Mouse (Mus musculus): ENCODE data around the gene Tspan33.

Gene Tspan33

GRCm38 (mm10) chr6:29697139-29697538 lies 3.1 kb downstream of the Tspan33 start:
- no peak for DNase-seq (ENCODE audit: inconsistent age in 2 of 2, low spot score in 1 of 2)

GRCm38 (mm10) chr6:29697548-29697947 lies 3.5 kb downstream of the Tspan33 start:
- no peak for DNase-seq (ENCODE audit: inconsistent age in 2 of 2, low spot score in 1 of 2)

- DNase-seq (ENCODE audit: inconsistent age in 2 of 2, low spot score in 1 of 2): no peak
These were observed 5.2 kb downstream of the Tspan33 start for GRCm38 (mm10) chr6:29699085-29699745.

GRCm38 (mm10) chr6:29701051-29701450 lies 7.0 kb downstream of the Tspan33 start:
- no peak for DNase-seq (ENCODE audit: inconsistent age in 2 of 2, low spot score in 1 of 2)

- DNase-seq (ENCODE audit: inconsistent age in 2 of 2, low spot score in 1 of 2): no peak
These were observed 8.1 kb downstream of the Tspan33 start for GRCm38 (mm10) chr6:29702126-29702525.

- no peak for DNase-seq (ENCODE audit: inconsistent age in 2 of 2, low spot score in 1 of 2)
These were observed 10.1 kb downstream of the Tspan33 start for GRCm38 (mm10) chr6:29704143-29704542.

GRCm38 (mm10) chr6:29707902-29708301 lies 13.9 kb downstream of the Tspan33 start:
- no peak for DNase-seq (ENCODE audit: inconsistent age in 2 of 2, low spot score in 1 of 2)

- DNase-seq (ENCODE audit: inconsistent age in 2 of 2, low spot score in 1 of 2): no peak
These were observed 17.3 kb downstream of the Tspan33 start for GRCm38 (mm10) chr6:29711318-29711717.

GRCm38 (mm10) chr6:29712011-29712584 lies 18.1 kb downstream of the Tspan33 start:
- peak in 1 of 2 experiments; percentile 78 for DNase-seq (ENCODE audit: inconsistent age in 2 of 2, low spot score in 1 of 2)

GRCm38 (mm10) chr6:29716624-29717365 lies 22.8 kb downstream of the Tspan33 start:
- no peak for DNase-seq (ENCODE audit: inconsistent age in 2 of 2, low spot score in 1 of 2)

GRCm38 (mm10) chr6:29717541-29717940 lies 23.5 kb downstream of the Tspan33 start:
- no peak for DNase-seq (ENCODE audit: inconsistent age in 2 of 2, low spot score in 1 of 2)

GRCm38 (mm10) chr6:29717952-29718521 lies 24.0 kb downstream of the Tspan33 start:
- DNase-seq (ENCODE audit: inconsistent age in 2 of 2, low spot score in 1 of 2): peak; percentile 36 to 73

- peak; percentile 34 to 75 for DNase-seq (ENCODE audit: inconsistent age in 2 of 2, low spot score in 1 of 2)
These were observed 24.9 kb downstream of the Tspan33 start for GRCm38 (mm10) chr6:29718894-29719329.

GRCm38 (mm10) chr6:29721890-29722289 lies 27.9 kb downstream of the Tspan33 start:
- DNase-seq (ENCODE audit: inconsistent age in 2 of 2, low spot score in 1 of 2): no peak

GRCm38 (mm10) chr6:29726576-29727200 lies 32.7 kb downstream of the Tspan33 start:
- DNase-seq (ENCODE audit: inconsistent age in 2 of 2, low spot score in 1 of 2): no peak

GRCm38 (mm10) chr6:29728035-29728434 lies 34.0 kb downstream of the Tspan33 start:
- no peak for DNase-seq (ENCODE audit: inconsistent age in 2 of 2, low spot score in 1 of 2)

- no peak for DNase-seq (ENCODE audit: inconsistent age in 2 of 2, low spot score in 1 of 2)
These were observed 35.5 kb downstream of the Tspan33 start for GRCm38 (mm10) chr6:29729491-29729890.

- DNase-seq (ENCODE audit: inconsistent age in 2 of 2, low spot score in 1 of 2): peak; percentile 80 to 90
These were observed 41.3 kb downstream of the Tspan33 start, which contains the start of gene Smo for GRCm38 (mm10) chr6:29735336-29735688. TSS of gene Smo (plus strand) at chr6:29735503.

- peak; percentile 68 to 89 for DNase-seq (ENCODE audit: inconsistent age in 2 of 2, low spot score in 1 of 2)
These were observed 41.8 kb downstream of the Tspan33 start for GRCm38 (mm10) chr6:29735689-29736451.

All from adrenal gland, adult (tissue).